Mouse (Mus musculus): ENCODE measurements around the gene Fam171a1. TPM values are rescaled to one million over a fixed set of nuclear protein-coding genes. Genes with fewer than 3 reads are reported as not detected.
A peak's percentile ranks its signal among the peaks of the same experiment; 100 is the strongest.

Fam171a1 gene
- polyA plus RNA-seq, 1 experiment from 2014 or later: 26.1 TPM

DNA sequence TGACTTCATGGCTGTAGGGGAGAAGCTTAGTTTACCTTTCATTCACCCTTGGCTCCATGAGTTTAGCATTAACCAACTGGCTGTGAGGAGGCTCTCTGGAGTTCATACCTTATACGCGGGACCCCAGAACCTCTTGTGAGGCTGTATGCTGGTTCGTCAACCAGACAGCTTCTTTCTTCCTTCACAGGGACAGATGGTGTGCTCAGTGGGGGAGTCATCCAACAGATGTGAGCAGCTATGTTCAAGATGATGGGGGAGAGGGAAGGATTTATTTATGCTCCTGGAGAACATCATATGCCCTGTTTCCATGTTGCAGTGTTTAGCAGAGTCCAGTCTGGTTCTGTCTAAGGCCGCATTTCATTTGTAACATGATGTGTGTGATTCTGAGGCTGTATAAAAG lies 6.6 kb upstream of the Fam171a1 start:
- Histone ChIP-seq H3K9me3 (ENCODE audit: control insufficient read depth, low read length) (no peaks in the 10 kb centered on the region), H3K36me3 (ENCODE audit: control insufficient read depth, insufficient read depth, low read length) (no peaks in the 10 kb centered on the region), H3K4me2 (ENCODE audit: low read length) (no peak overlapping the region), H3K4me1 (ENCODE audit: control insufficient read depth in 2 of 2, insufficient read depth in 2 of 2, low read length in 2 of 2) (no peaks in the 10 kb centered on the region), H3K27me3 (ENCODE audit: control insufficient read depth, insufficient read depth, low read length) (no peaks in the 10 kb centered on the region), H3K4me3 (ENCODE audit: control insufficient read depth in 1 of 2, insufficient read depth in 1 of 2, low read depth in 1 of 2, low read length in 2 of 2) (no peak overlapping the region), H3K9ac (ENCODE audit: low read length) (no peak overlapping the region), H3K27ac (replicated peaks in 1 of 2; ENCODE audit: control insufficient read depth in 1 of 2, insufficient read depth in 1 of 2, low read depth in 2 of 2, low read length in 2 of 2) (no peak overlapping the region)
- WGBS: 82% methylated on average over 4 of the region's 4 CpGs
- no peak for ATAC-seq (ENCODE audit: insufficient number of reproducible peaks, insufficient read depth, low FRiP score, low read depth)

DNA sequence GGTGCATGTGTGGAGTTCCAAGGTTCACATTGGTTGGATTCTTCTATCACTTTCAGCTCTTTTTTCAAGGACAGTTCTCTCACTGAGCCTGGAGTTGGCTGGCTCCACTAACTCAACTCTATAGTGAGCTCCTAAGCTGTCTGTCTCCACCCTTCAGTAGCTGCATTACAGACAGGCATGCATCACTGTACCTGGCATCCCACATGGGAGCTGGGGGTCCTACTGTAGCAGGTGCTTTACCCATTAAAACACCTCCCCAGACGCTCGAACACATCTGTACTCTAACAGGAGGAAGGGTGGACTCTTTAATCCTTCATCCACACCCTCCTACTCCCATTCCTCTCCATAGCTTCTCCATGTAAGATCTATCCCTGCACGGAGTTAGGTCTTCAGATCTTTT lies 5.6 kb upstream of the Fam171a1 start:
- no peak overlapping the region for H3K4me2 ChIP-seq (ENCODE audit: low read length)
- WGBS: 79% methylated on average over 3 of the region's 3 CpGs
- no peaks in the 10 kb centered on the region for H3K27me3 ChIP-seq (ENCODE audit: control insufficient read depth, insufficient read depth, low read length)
- no peak for ATAC-seq (ENCODE audit: insufficient number of reproducible peaks, insufficient read depth, low FRiP score, low read depth)
- no peaks in the 10 kb centered on the region; a peak in 1 of 4 replicates for H3K4me1 ChIP-seq (ENCODE audit: control insufficient read depth in 2 of 2, insufficient read depth in 2 of 2, low read length in 2 of 2)
- H3K36me3 ChIP-seq (ENCODE audit: control insufficient read depth, insufficient read depth, low read length): no peaks in the 10 kb centered on the region
- H3K4me3 ChIP-seq (ENCODE audit: control insufficient read depth in 1 of 2, insufficient read depth in 1 of 2, low read depth in 1 of 2, low read length in 2 of 2): no peak overlapping the region
- no peak overlapping the region for H3K27ac ChIP-seq (replicated peaks in 1 of 2; ENCODE audit: control insufficient read depth in 1 of 2, insufficient read depth in 1 of 2, low read depth in 2 of 2, low read length in 2 of 2)
- no peak overlapping the region for H3K9ac ChIP-seq (ENCODE audit: low read length)
- H3K9me3 ChIP-seq (ENCODE audit: control insufficient read depth, low read length): no peaks in the 10 kb centered on the region

DNA sequence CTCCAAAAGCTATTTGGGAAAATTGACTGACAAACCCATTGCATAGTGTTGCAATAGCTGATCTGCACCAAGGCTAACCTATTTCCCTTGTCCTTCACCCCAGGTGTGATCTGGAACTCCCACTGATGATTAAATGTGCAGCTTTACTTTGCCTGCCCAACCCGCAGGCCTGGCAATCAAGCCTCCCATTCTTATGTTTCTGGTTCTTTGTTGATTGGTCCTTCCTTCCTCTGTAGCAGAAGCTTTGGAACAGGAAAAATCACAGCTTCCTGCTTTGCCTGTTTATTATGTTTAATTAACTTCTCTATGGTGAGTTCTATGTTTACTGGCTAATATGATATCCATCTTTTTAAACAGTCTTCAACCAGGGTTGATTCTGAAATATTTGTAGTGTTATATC lies 5.2 kb upstream of the Fam171a1 start:
- ATAC-seq (ENCODE audit: insufficient number of reproducible peaks, insufficient read depth, low FRiP score, low read depth): no peak
- H3K9me3 ChIP-seq (ENCODE audit: control insufficient read depth, low read length): no peaks in the 10 kb centered on the region

DNA sequence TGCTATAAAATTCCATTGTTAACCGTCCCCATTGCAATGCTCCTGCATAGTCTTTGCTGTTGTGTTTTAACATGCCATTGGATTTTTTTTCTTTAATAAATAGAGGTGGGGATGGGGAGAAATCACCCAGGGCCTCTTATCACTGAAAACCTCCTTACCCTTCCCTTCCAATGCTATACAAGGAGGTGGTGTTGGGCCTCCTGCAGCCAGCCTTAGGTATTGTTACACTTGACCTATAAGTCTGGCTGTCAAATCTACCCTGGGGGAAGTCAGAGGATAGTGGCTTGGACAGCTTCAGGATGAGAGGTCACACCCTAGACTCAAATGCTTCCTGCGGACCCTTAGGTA lies 3.8 kb downstream of the Fam171a1 start:
- no peaks in the 10 kb centered on the region for H3K9me3 ChIP-seq (ENCODE audit: control insufficient read depth, low read length)
- H3K27ac ChIP-seq (replicated peaks in 1 of 2; ENCODE audit: control insufficient read depth in 1 of 2, insufficient read depth in 1 of 2, low read depth in 2 of 2, low read length in 2 of 2): no peak overlapping the region
- H3K4me2 ChIP-seq (ENCODE audit: low read length): peak overlapping the region; percentile 75; the same call in 1 of the 2 replicates
- H3K36me3 ChIP-seq (ENCODE audit: control insufficient read depth, insufficient read depth, low read length): no peaks in the 10 kb centered on the region
- H3K4me1 ChIP-seq (ENCODE audit: control insufficient read depth in 2 of 2, insufficient read depth in 2 of 2, low read length in 2 of 2): peaks cover 5 to 17% of the 10 kb centered on the region in 2 experiments
- peak overlapping the region; percentile 80 to 89 for H3K4me3 ChIP-seq (ENCODE audit: control insufficient read depth in 1 of 2, insufficient read depth in 1 of 2, low read depth in 1 of 2, low read length in 2 of 2)
- H3K27me3 ChIP-seq (ENCODE audit: control insufficient read depth, insufficient read depth, low read length): no peaks in the 10 kb centered on the region
- peak overlapping the region; percentile 91; the same call in 1 of the 2 replicates for H3K9ac ChIP-seq (ENCODE audit: low read length)
- 43% methylated on average over 2 of the region's 2 CpGs for WGBS
- no peak for ATAC-seq (ENCODE audit: insufficient number of reproducible peaks, insufficient read depth, low FRiP score, low read depth)

More for the DNA sequence above, 5.2 kb upstream of the Fam171a1 start:
- no peak overlapping the region for H3K4me3 ChIP-seq (ENCODE audit: control insufficient read depth in 1 of 2, insufficient read depth in 1 of 2, low read depth in 1 of 2, low read length in 2 of 2)
- no peaks in the 10 kb centered on the region for H3K27me3 ChIP-seq (ENCODE audit: control insufficient read depth, insufficient read depth, low read length)
- no peak overlapping the region for H3K9ac ChIP-seq (ENCODE audit: low read length)
- H3K36me3 ChIP-seq (ENCODE audit: control insufficient read depth, insufficient read depth, low read length): no peaks in the 10 kb centered on the region
- H3K27ac ChIP-seq (replicated peaks in 1 of 2; ENCODE audit: control insufficient read depth in 1 of 2, insufficient read depth in 1 of 2, low read depth in 2 of 2, low read length in 2 of 2): no peak overlapping the region
- WGBS: 78% methylated on average over 1 of the region's 1 CpGs
- no peak overlapping the region for H3K4me2 ChIP-seq (ENCODE audit: low read length)
- H3K4me1 ChIP-seq (ENCODE audit: control insufficient read depth in 2 of 2, insufficient read depth in 2 of 2, low read length in 2 of 2): no peaks in the 10 kb centered on the region; a peak in 1 of 4 replicates

DNA sequence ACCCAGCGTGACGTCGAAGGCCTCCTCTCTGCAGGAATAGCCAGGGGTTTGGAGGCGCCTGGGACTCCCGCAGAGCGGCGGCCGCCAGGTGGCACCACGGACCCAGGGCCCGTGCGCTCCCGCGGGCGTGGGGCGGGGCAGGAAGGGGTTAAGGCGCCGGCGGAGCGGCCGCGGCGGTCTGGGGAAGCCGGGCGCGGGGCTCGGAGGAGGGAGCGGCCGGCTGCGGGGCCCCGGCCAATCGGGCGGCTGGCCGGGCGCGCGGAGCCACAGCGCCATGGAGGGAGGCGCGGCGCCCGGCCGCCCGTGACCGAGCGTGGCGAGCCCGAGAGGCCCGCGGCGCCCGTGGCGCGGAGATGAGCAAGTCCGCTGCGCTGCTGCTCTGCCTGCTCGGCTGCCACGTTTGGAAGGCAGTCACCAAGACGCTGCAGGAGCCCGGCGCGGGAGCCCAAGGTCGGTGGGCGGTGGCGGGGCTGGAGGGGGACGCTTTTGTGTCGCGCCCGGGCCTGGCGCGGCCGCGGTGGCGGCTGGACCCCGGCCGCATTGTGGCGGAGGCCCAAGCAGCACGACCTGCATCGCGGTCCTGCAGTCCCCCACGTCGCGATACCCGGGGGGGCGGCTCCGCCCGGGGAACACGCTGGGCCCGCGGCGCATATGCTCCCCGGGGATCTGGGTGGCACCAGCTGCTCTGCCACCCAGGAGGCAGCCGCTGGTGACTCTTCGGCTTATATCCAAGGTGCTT lies 4.3 kb downstream of the Fam171a1 start:
- peak overlapping the region; percentile 80 to 89 for H3K4me3 ChIP-seq (ENCODE audit: control insufficient read depth in 1 of 2, insufficient read depth in 1 of 2, low read depth in 1 of 2, low read length in 2 of 2)
- H3K4me2 ChIP-seq (ENCODE audit: low read length): peak overlapping the region; percentile 75
- H3K36me3 ChIP-seq (ENCODE audit: control insufficient read depth, insufficient read depth, low read length): no peaks in the 10 kb centered on the region
- no peaks in the 10 kb centered on the region for H3K27me3 ChIP-seq (ENCODE audit: control insufficient read depth, insufficient read depth, low read length)
- H3K27ac ChIP-seq (replicated peaks in 1 of 2; ENCODE audit: control insufficient read depth in 1 of 2, insufficient read depth in 1 of 2, low read depth in 2 of 2, low read length in 2 of 2): peak overlapping the region; percentile 62 to 72
- H3K4me1 ChIP-seq (ENCODE audit: control insufficient read depth in 2 of 2, insufficient read depth in 2 of 2, low read length in 2 of 2): peaks cover 5 to 17% of the 10 kb centered on the region in 2 experiments
- ATAC-seq (ENCODE audit: insufficient number of reproducible peaks, insufficient read depth, low FRiP score, low read depth): peak; percentile 89
- H3K9ac ChIP-seq (ENCODE audit: low read length): peak overlapping the region; percentile 91
- H3K9me3 ChIP-seq (ENCODE audit: control insufficient read depth, low read length): no peaks in the 10 kb centered on the region
- under 1% methylated on average over 89 of the region's 93 CpGs for WGBS

DNA sequence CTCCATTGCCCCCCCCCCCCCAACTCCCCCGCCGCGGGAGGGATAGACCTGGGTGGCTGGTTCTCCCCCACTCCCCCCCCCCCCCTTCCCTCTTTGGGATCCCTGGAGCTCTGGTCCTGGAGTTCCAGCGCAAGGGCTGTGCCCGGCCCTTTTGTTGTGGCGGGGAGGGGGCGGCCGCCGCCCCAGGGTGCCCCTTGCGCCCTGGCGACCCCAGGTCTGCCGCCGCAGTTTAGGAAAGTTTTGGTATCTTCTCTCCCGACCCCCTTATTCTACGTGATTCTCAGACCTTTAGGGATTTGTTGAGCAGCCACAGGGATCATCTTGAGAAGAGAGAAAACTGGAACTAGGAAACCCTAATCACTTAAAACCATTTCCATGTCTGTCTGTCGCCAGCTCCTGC lies 4.9 kb downstream of the Fam171a1 start:
- WGBS: under 1% methylated on average over 13 of the region's 16 CpGs
- peak overlapping the region in 1 of 2 experiments; percentile 62; a peak in 2 of 4 replicates for H3K27ac ChIP-seq (replicated peaks in 1 of 2; ENCODE audit: control insufficient read depth in 1 of 2, insufficient read depth in 1 of 2, low read depth in 2 of 2, low read length in 2 of 2)
- H3K9ac ChIP-seq (ENCODE audit: low read length): peak overlapping the region; percentile 91
- no peaks in the 10 kb centered on the region for H3K36me3 ChIP-seq (ENCODE audit: control insufficient read depth, insufficient read depth, low read length)
- peak overlapping the region; percentile 75 for H3K4me2 ChIP-seq (ENCODE audit: low read length)
- no peaks in the 10 kb centered on the region for H3K9me3 ChIP-seq (ENCODE audit: control insufficient read depth, low read length)
- peaks cover 5 to 17% of the 10 kb centered on the region in 2 experiments for H3K4me1 ChIP-seq (ENCODE audit: control insufficient read depth in 2 of 2, insufficient read depth in 2 of 2, low read length in 2 of 2)
- H3K4me3 ChIP-seq (ENCODE audit: control insufficient read depth in 1 of 2, insufficient read depth in 1 of 2, low read depth in 1 of 2, low read length in 2 of 2): peak overlapping the region; percentile 80 to 89
- ATAC-seq (ENCODE audit: insufficient number of reproducible peaks, insufficient read depth, low FRiP score, low read depth): no peak; the same call in 1 of the 2 replicates
- H3K27me3 ChIP-seq (ENCODE audit: control insufficient read depth, insufficient read depth, low read length): no peaks in the 10 kb centered on the region

DNA sequence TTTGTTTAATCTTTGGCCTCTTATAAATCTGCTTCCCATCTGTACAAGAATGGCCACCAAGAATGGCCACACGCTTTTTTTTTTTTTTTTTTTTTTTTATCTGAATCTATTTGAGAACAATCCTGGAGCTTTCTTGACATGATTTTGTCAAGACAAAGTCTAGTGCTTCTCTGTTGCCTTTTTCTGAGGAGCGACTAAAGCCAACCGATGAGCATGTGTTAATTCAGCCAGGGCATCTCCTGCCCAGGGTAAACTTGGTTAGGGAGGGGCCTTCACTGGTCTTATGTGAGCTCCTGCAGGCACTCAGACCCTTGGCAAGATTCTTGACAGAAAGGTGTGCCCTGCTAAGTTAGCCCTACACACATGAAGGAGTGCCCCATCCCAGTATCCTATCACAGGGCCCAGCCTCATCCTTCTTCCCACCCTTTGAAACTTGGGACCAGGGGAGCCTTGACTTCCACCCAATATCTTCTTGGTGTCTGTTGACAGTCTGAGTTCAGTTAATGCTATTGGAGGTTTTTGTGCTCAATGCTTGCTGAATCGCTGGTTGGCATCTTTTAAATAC lies 5.4 kb downstream of the Fam171a1 start:
- H3K4me2 ChIP-seq (ENCODE audit: low read length): peak overlapping the region; percentile 75
- 20% methylated on average over 4 of the region's 4 CpGs for WGBS
- H3K27me3 ChIP-seq (ENCODE audit: control insufficient read depth, insufficient read depth, low read length): no peaks in the 10 kb centered on the region
- H3K27ac ChIP-seq (replicated peaks in 1 of 2; ENCODE audit: control insufficient read depth in 1 of 2, insufficient read depth in 1 of 2, low read depth in 2 of 2, low read length in 2 of 2): no peak overlapping the region
- ATAC-seq (ENCODE audit: insufficient number of reproducible peaks, insufficient read depth, low FRiP score, low read depth): no peak
- H3K36me3 ChIP-seq (ENCODE audit: control insufficient read depth, insufficient read depth, low read length): no peaks in the 10 kb centered on the region
- H3K9me3 ChIP-seq (ENCODE audit: control insufficient read depth, low read length): no peaks in the 10 kb centered on the region
- H3K4me3 ChIP-seq (ENCODE audit: control insufficient read depth in 1 of 2, insufficient read depth in 1 of 2, low read depth in 1 of 2, low read length in 2 of 2): peak overlapping the region; percentile 80 to 89
- H3K9ac ChIP-seq (ENCODE audit: low read length): peak overlapping the region; percentile 91
- H3K4me1 ChIP-seq (ENCODE audit: control insufficient read depth in 2 of 2, insufficient read depth in 2 of 2, low read length in 2 of 2): peaks cover 5 to 17% of the 10 kb centered on the region in 2 experiments
